Mouse (Mus musculus): ENCODE data around the gene Vmn1r120. TPM values are rescaled to one million over a fixed set of nuclear protein-coding genes. Genes with fewer than 3 reads are reported as not detected.
"Not testable (repeated sequence)": the region's sequence is repeated elsewhere in the genome, so short reads cannot be mapped to it uniquely, and the experiment has no call there.

Vmn1r120 gene
- polyA plus RNA-seq (2012; fragmentation: generic; extraction: Trizol): not detected
- long read RNA-seq, experiment 1: 0 reads
- long read RNA-seq, experiment 2: 0 reads

DNA sequence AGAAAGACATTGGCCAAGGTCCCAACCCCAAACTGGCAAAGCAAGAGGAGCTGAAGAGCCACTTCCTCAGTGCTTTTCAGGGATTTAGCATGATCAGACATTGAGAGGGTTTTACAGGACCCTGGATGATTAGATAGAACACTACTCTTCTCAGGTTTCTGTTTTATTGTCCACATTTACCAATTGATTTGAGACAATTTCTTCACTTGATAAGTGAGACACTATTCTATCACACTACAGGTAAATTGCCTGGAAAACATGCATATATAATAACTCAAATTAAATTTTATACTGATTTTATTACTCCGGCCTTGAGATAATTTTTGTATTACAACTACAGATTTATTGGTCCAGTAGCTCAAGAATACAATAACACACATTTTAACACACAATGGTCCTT is at the start of gene Vmn1r120:
TSS of gene Vmn1r120 (minus strand) at position 101 of the 400 bp plus-strand sequence.
- not testable (repeated sequence) for H3K79me2 ChIP-seq (ENCODE audit: control insufficient read depth, insufficient read depth)

GRCm38 (mm10) chr7:21098413-21098812 is 44.8 kb upstream of the Vmn1r120 start, which contains the start of gene Vmn1r121:
Vmn1r121 (minus strand) TSS chr7:21098513.
- not testable (repeated sequence) for H3K79me2 ChIP-seq (ENCODE audit: control insufficient read depth, insufficient read depth); H3K79me3 ChIP-seq (ENCODE audit: low read depth); H3ac ChIP-seq (ENCODE audit: control insufficient read depth, insufficient read length, low read depth); H3K36me3 ChIP-seq (ENCODE audit: control insufficient read depth, insufficient read depth); H3K27me3 ChIP-seq (ENCODE audit: control insufficient read depth, insufficient read depth, insufficient read length); H3K4me3 ChIP-seq (ENCODE audit: insufficient read depth, poor library complexity, severe bottlenecking)

More for the DNA sequence above, at the start of gene Vmn1r120:
- not testable (repeated sequence) for H3K79me3 ChIP-seq (ENCODE audit: low read depth); H3K4me3 ChIP-seq (ENCODE audit: insufficient read depth, poor library complexity, severe bottlenecking); H3K27me3 ChIP-seq (ENCODE audit: control insufficient read depth, insufficient read depth, insufficient read length); H3ac ChIP-seq (ENCODE audit: control insufficient read depth, insufficient read length, low read depth); H3K36me3 ChIP-seq (ENCODE audit: control insufficient read depth, insufficient read depth)

DNA sequence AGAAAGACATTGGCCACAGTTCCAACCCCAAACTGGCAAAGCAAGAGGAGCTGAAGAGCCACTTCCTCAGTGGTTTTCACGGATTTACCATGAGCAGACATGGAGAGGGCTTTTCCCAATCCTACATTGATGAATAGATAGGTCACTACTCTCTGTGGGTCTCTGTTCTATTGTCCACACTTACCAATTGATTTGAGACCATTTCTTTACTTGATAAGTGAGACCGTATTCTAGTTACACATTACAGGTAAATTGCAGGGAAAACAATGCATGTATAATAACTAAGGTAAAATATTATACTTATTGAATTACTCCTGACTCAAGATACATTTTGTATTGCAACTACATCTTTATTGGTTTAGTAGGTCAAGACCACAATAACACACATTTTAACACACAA is 41.2 kb downstream of the Vmn1r120 start, which contains the start of gene Vmn1r119:
TSS of gene Vmn1r119 (minus strand) at position 101 of the 400 bp plus-strand sequence.
- H3K4me3 ChIP-seq (ENCODE audit: insufficient read depth, poor library complexity, severe bottlenecking); H3K27me3 ChIP-seq (ENCODE audit: control insufficient read depth, insufficient read depth, insufficient read length); H3K79me2 ChIP-seq (ENCODE audit: control insufficient read depth, insufficient read depth); H3K36me3 ChIP-seq (ENCODE audit: control insufficient read depth, insufficient read depth); H3ac ChIP-seq (ENCODE audit: control insufficient read depth, insufficient read length, low read depth); H3K79me3 ChIP-seq (ENCODE audit: low read depth): not testable (repeated sequence)

Other genes with a start within 250 kb of the Vmn1r120 start
- gene Vmn1r114, start 241.6 kb downstream of the Vmn1r120 start, polyA plus RNA-seq (2012; fragmentation: generic; extraction: Trizol): not detected
- not detected for gene Vmn1r115, start 208.8 kb downstream of the Vmn1r120 start, polyA plus RNA-seq (2012; fragmentation: generic; extraction: Trizol)
- not detected for gene Vmn1r116, start 181.5 kb downstream of the Vmn1r120 start, polyA plus RNA-seq (2012; fragmentation: generic; extraction: Trizol)
- gene Vmn1r117, start 169.7 kb downstream of the Vmn1r120 start, polyA plus RNA-seq (2012; fragmentation: generic; extraction: Trizol): not detected
- not detected for gene Vmn1r118, start 141.4 kb downstream of the Vmn1r120 start, polyA plus RNA-seq (2012; fragmentation: generic; extraction: Trizol)
- not detected for gene Vmn1r119, start 41.3 kb downstream of the Vmn1r120 start, polyA plus RNA-seq (2012; fragmentation: generic; extraction: Trizol)
- gene Vmn1r121, start 44.7 kb upstream of the Vmn1r120 start, polyA plus RNA-seq (2012; fragmentation: generic; extraction: Trizol): not detected
- not detected for gene Vmn1r122, start 80.3 kb upstream of the Vmn1r120 start, polyA plus RNA-seq (2012; fragmentation: generic; extraction: Trizol)
- gene Vmn1r123, start 108.4 kb upstream of the Vmn1r120 start, polyA plus RNA-seq (2012; fragmentation: generic; extraction: Trizol): not detected
- gene Gm5157, start 136.6 kb upstream of the Vmn1r120 start, polyA plus RNA-seq (2012; fragmentation: generic; extraction: Trizol): not detected
- gene Vmn1r124, start 206.8 kb upstream of the Vmn1r120 start, polyA plus RNA-seq (2012; fragmentation: generic; extraction: Trizol): not detected
- gene Vmn1r125, start 218.4 kb upstream of the Vmn1r120 start, polyA plus RNA-seq (2012; fragmentation: generic; extraction: Trizol): not detected
- not detected for gene Vmn1r126, start 247.7 kb upstream of the Vmn1r120 start, polyA plus RNA-seq (2012; fragmentation: generic; extraction: Trizol)